Mouse (Mus musculus) megakaryocyte, embryonic 14.5 days (primary cell): ENCODE data around the gene Kif5c.

Source experiments
- FLI1 ChIP-seq: IDR thresholded peaks from 2 replicates; pipeline ENCODE4 v1.6.1; 2012; ENCODE audit warnings: low read length, inconsistent platforms, mixed read lengths
- GATA1 ChIP-seq: IDR thresholded peaks from 3 replicates; pipeline ENCODE4 v1.6.1; 2012; ENCODE audit warnings: mixed read lengths, low read length, inconsistent platforms, borderline replicate concordance

- TF ChIP-seq GATA1 (no peak), FLI1 (no peak)
These were observed 126.1 kb downstream of the Kif5c start for GRCm38 (mm10) chr2:49745094-49745781.
